Mouse (Mus musculus): Measurements from ENCODE around the gene Rps28. TPM values are rescaled to one million over a fixed set of nuclear protein-coding genes. Genes with fewer than 3 reads are reported as not detected.

The Rps28 gene
- 1,034 TPM for polyA plus RNA-seq (2017; shearing (Covaris generic))

GRCm38 (mm10) chr17:33824084-33824996 lies at the start of gene Rps28, which contains the start of gene Ndufa7:
TSS of gene Rps28 (minus strand) at chr17:33824562.
TSS of gene Ndufa7 (plus strand) at chr17:33824572.

GRCm38 (mm10) chr17:33873537-33873936 lies 49.2 kb upstream of the Rps28 start, which contains the start of gene Gm7029:
TSS of gene Gm7029 (plus strand) at chr17:33873837.

GRCm38 (mm10) chr17:33842966-33843795 lies 18.8 kb upstream of the Rps28 start, which contains the start of gene Cd320:
TSS of gene Cd320 (plus strand) at chr17:33843091.

GRCm38 (mm10) chr17:33810334-33811141 lies 13.8 kb downstream of the Rps28 start, which contains the start of gene Kank3:
TSS of gene Kank3 (plus strand) at chr17:33810519.

GRCm38 (mm10) chr17:33781124-33781977 lies 43.0 kb downstream of the Rps28 start, which contains the start of gene Angptl4:
TSS of gene Angptl4 (minus strand) at chr17:33781830.

Other genes starting within 250 kb of the Rps28 start
- gene Zfp414, start 195.5 kb downstream of the Rps28 start, polyA plus RNA-seq (2017; shearing (Covaris generic)), result 33.1 TPM
- gene Pram1, start 186.5 kb downstream of the Rps28 start, polyA plus RNA-seq (2017; shearing (Covaris generic)), result not detected
- 318 TPM for gene Hnrnpm, start 137.7 kb downstream of the Rps28 start, polyA plus RNA-seq (2017; shearing (Covaris generic))
- 85.9 TPM for gene March2, start 105.9 kb downstream of the Rps28 start, polyA plus RNA-seq (2017; shearing (Covaris generic))
- gene Rab11b, start 64.0 kb downstream of the Rps28 start, polyA plus RNA-seq (2017; shearing (Covaris generic)), result 315 TPM
- gene Angptl4, start 42.7 kb downstream of the Rps28 start, polyA plus RNA-seq (2017; shearing (Covaris generic)), result 0.39 TPM
- gene Kank3, start 14.0 kb downstream of the Rps28 start, polyA plus RNA-seq (2017; shearing (Covaris generic)), result 2.5 TPM
- gene Ndufa7, start within 50 bp of the Rps28 start, polyA plus RNA-seq (2017; shearing (Covaris generic)), result 205 TPM
- gene Cd320, start 18.5 kb upstream of the Rps28 start, polyA plus RNA-seq (2017; shearing (Covaris generic)), result 16.6 TPM
- not detected for gene Gm7029, start 49.3 kb upstream of the Rps28 start, polyA plus RNA-seq (2017; shearing (Covaris generic))
- gene Kifc1, start 66.1 kb upstream of the Rps28 start, polyA plus RNA-seq (2017; shearing (Covaris generic)), result 2.4 TPM
- 3.3 TPM for gene Platr17, start 80.6 kb upstream of the Rps28 start, polyA plus RNA-seq (2017; shearing (Covaris generic))
- 58.7 TPM for gene Daxx, start 84.9 kb upstream of the Rps28 start, polyA plus RNA-seq (2017; shearing (Covaris generic))
- gene Tapbp, start 91.3 kb upstream of the Rps28 start, polyA plus RNA-seq (2017; shearing (Covaris generic)), result 359 TPM
- gene Zbtb22, start 91.3 kb upstream of the Rps28 start, polyA plus RNA-seq (2017; shearing (Covaris generic)), result 18.9 TPM
- 91.0 TPM for gene Rgl2, start 105.0 kb upstream of the Rps28 start, polyA plus RNA-seq (2017; shearing (Covaris generic))
- gene Pfdn6, start 115.8 kb upstream of the Rps28 start, polyA plus RNA-seq (2017; shearing (Covaris generic)), result 83.7 TPM
- 38.7 TPM for gene Wdr46, start 116.1 kb upstream of the Rps28 start, polyA plus RNA-seq (2017; shearing (Covaris generic))
- 7.9 TPM for gene B3galt4, start 126.9 kb upstream of the Rps28 start, polyA plus RNA-seq (2017; shearing (Covaris generic))
- gene Vps52, start 131.2 kb upstream of the Rps28 start, polyA plus RNA-seq (2017; shearing (Covaris generic)), result 48.6 TPM
- 2,421 TPM for gene Rps18, start 131.4 kb upstream of the Rps28 start, polyA plus RNA-seq (2017; shearing (Covaris generic))
- gene H2-K1, start 175.8 kb upstream of the Rps28 start, polyA plus RNA-seq (2017; shearing (Covaris generic)), result 13,966 TPM
- gene Ring1, start 200.1 kb upstream of the Rps28 start, polyA plus RNA-seq (2017; shearing (Covaris generic)), result 29.5 TPM
- 238 TPM for gene H2-Ke6, start 203.5 kb upstream of the Rps28 start, polyA plus RNA-seq (2017; shearing (Covaris generic))
- gene Slc39a7, start 207.1 kb upstream of the Rps28 start, polyA plus RNA-seq (2017; shearing (Covaris generic)), result 112 TPM
- 85.3 TPM for gene Rxrb, start 207.2 kb upstream of the Rps28 start, polyA plus RNA-seq (2017; shearing (Covaris generic))
- 0.94 TPM for gene Col11a2, start 214.9 kb upstream of the Rps28 start, polyA plus RNA-seq (2017; shearing (Covaris generic))